Comparison of ENCODE assay signal across 15 mouse cellular contexts in genomic region chr4:134060135-134060865, GRCm38 (mm10). TPM values are rescaled to one million over a fixed set of nuclear protein-coding genes. Genes with fewer than 3 reads are reported as not detected.
A peak's percentile ranks its signal among the peaks of the same experiment; 100 is the strongest.
DNase-seq lines count a peak whose midpoint lies in the region; ATAC-seq and TF ChIP-seq lines count a peak whose summit lies in the region.
"Had no signal": no experiment of that assay in that cellular context is flagged by ENCODE, and none has a peak within 500 bp of the region (broad histone marks: within the 10 kb centered on the region; RNA-seq: fewer than 3 reads in every experiment).

Crybg2 (plus strand) TSS chr4:134060815.

- 0 out of 2 replicates have a peak within 1 kb of the TSS, but pooled peaks have one; percentile 5 for H3K4me2 ChIP-seq in lung, embryonic 16.5 days (ENCODE audit: low read depth, low read length)
- H3K4me2 ChIP-seq: hindbrain, embryonic 13.5 days had no signal

- TF ChIP-seq CTCF in small intestine, adult 2 months (IDR thresholded peaks at IDR 0.05; ENCODE audit: extremely low read depth, insufficient read length, insufficient replicate concordance, low read depth, low read length): no peak

- no peaks in the 10 kb centered on the region for H3K9me3 ChIP-seq in lung, embryonic 16.5 days (ENCODE audit: control insufficient read depth, low read length)
- H3K9me3 ChIP-seq: hindbrain, embryonic 13.5 days had no signal

- H3K27me3 ChIP-seq in lung, embryonic 16.5 days (ENCODE audit: control insufficient read depth, insufficient read depth, low read depth, low read length): no peaks in the 10 kb centered on the region
- H3K27me3 ChIP-seq in small intestine, adult 2 months (ENCODE audit: control insufficient read depth, insufficient read depth, low read length): no peaks in the 10 kb centered on the region
- H3K27me3 ChIP-seq: CH12.LX had no signal

- H3K36me3 ChIP-seq in lung, embryonic 16.5 days (ENCODE audit: control insufficient read depth, insufficient read depth, low read length): no peaks in the 10 kb centered on the region
- H3K36me3 ChIP-seq in small intestine, adult 2 months (ENCODE audit: control insufficient read depth, insufficient read depth, low read length): no peaks in the 10 kb centered on the region
- H3K36me3 ChIP-seq: hindbrain, embryonic 13.5 days had no signal

- H3K4me3 ChIP-seq in lung, embryonic 16.5 days (ENCODE audit: low read length): no peak within 1 kb of the TSS
- H3K4me3 ChIP-seq in small intestine, adult 2 months (ENCODE audit: low read depth, low read length): peak within 1 kb of the TSS; percentile 38
- H3K4me3 ChIP-seq: hindbrain, embryonic 13.5 days; megakaryocyte, embryonic 14.5 days had no signal

- no peak for TF ChIP-seq POLR2A in small intestine, adult 2 months (IDR thresholded peaks at IDR 0.05; ENCODE audit: low read depth, low read length)

- H3K4me1 ChIP-seq in lung, embryonic 16.5 days (replicated peaks; ENCODE audit: control insufficient read depth, insufficient read depth, low read length): peaks cover 1% of the 10 kb centered on the region; the same call in 1 of the 2 replicates
- peaks cover 39% of the 10 kb centered on the region for H3K4me1 ChIP-seq in small intestine, adult 2 months (ENCODE audit: control insufficient read depth, insufficient read depth, insufficient read length, low read length)

- no peak within 1 kb of the TSS for H3K27ac ChIP-seq in lung, embryonic 16.5 days (ENCODE audit: low read length)
- peak within 1 kb of the TSS; percentile 100 for H3K27ac ChIP-seq in small intestine, adult 2 months (ENCODE audit: insufficient read depth, low read depth, low read length)
- H3K27ac ChIP-seq: hindbrain, embryonic 13.5 days; kidney, postnatal 0 days had no signal

- DNase-seq in lung, postnatal 14 days: no peak
- peak; percentile 53 for DNase-seq in R1 (ENCODE audit: low read depth, low spot score)
- no peak for DNase-seq in large intestine, adult 2 months (ENCODE audit: low read depth, low spot score)
- no peak for DNase-seq in right cerebral cortex, adult 18-20 months
- DNase-seq in embryo, embryonic 10 days (ENCODE audit: low spot score): no peak
- DNase-seq: cerebellum, adult 11-12 months; heart, adult 11 months; left cerebral cortex, postnatal 4 days; right cerebral cortex, postnatal 4 days had no signal

- WGBS in lung, embryonic 16.5 days: 43% methylated on average over 28 of the region's 28 CpGs
- 37% methylated on average over 28 of the region's 28 CpGs for WGBS in large intestine, adult 2 months
- 39% methylated on average over 28 of the region's 28 CpGs for WGBS in small intestine, adult 2 months

- ATAC-seq in lung, embryonic 16.5 days (ENCODE audit: low read depth): no peak

- H3K9ac ChIP-seq in lung, embryonic 16.5 days (ENCODE audit: low read length): no peak within 1 kb of the TSS; the same call in 1 of the 2 replicates
- H3K9ac ChIP-seq: hindbrain, embryonic 13.5 days had no signal

RNA-seq across cellular contexts. Expression of gene Crybg2, which starts in this region (rescaled TPM):
- polyA plus RNA-seq in lung, embryonic 16.5 days (2015; fragmentation: Nextera tagmentation; extraction: Ambion mirVana): 4.2 and 7.0 TPM in 2 replicates
- 33.6 and 47.2 TPM in 2 replicates for polyA plus RNA-seq in large intestine, adult 2 months (2012; rRNA removed)
- 57.7 and 92.5 TPM in 2 replicates for polyA plus RNA-seq in small intestine, adult 2 months (2012; rRNA removed)
